ENCODE assay signal across 19 mouse cellular contexts in the genomic region with DNA sequence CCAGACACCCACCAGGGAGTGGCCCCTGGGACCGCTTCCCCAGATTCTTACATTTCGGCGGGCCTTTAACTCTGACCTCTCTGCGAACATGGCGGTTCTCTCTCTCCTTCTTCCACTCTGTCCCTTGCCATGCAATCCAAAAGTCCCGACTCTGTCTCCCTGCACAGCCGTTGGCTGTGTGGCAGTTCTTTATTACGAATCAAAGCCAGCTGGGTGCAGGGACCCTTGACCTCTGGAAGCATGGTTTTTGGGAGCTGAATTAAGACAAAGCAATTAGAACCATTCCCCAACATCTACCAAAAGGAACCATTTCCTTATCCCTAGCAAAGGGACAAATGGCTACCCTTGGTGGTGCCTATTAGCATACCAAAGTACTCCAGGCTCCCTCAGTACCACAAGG. TPM values are rescaled to one million over a fixed set of nuclear protein-coding genes. Genes with fewer than 3 reads are reported as not detected.
DNase-seq lines count a peak whose midpoint lies in the region; ATAC-seq and TF ChIP-seq lines count a peak whose summit lies in the region.
"Had no signal": no experiment of that assay in that cellular context is flagged by ENCODE, and none has a peak within 500 bp of the region (broad histone marks: within the 10 kb centered on the region; RNA-seq: fewer than 3 reads in every experiment).

No protein-coding gene starts in this region.

- H3K27me3 ChIP-seq in heart, embryonic 10.5 days (ENCODE audit: insufficient read depth, poor library complexity, severe bottlenecking), result no peaks in the 10 kb centered on the region
- no peaks in the 10 kb centered on the region for H3K27me3 ChIP-seq in liver, embryonic 11.5 days (replicated peaks; ENCODE audit: control insufficient read depth, insufficient read depth, low read length)
- H3K27me3 ChIP-seq in MEL (ENCODE audit: control insufficient read depth in 1 of 2, insufficient read depth in 2 of 2, low read length in 2 of 2), result no peaks in the 10 kb centered on the region
- H3K27me3 ChIP-seq: embryonic facial prominence, embryonic 13.5 days; forebrain, embryonic 12.5 days; heart, embryonic 12.5 days had no signal

- peaks cover 14% of the 10 kb centered on the region for H3K4me1 ChIP-seq in heart, embryonic 10.5 days
- no peaks in the 10 kb centered on the region for H3K4me1 ChIP-seq in liver, embryonic 11.5 days (replicated peaks; ENCODE audit: control insufficient read depth, insufficient read depth, low read length)
- H3K4me1 ChIP-seq in MEL (ENCODE audit: control insufficient read depth in 1 of 2, insufficient read depth in 2 of 2, low read length in 2 of 2), result peaks cover 0 to 5% of the 10 kb centered on the region in 2 experiments; a peak in 2 of 4 replicates
- no peaks in the 10 kb centered on the region for H3K4me1 ChIP-seq in olfactory bulb, adult 2 months (ENCODE audit: control insufficient read depth, insufficient read depth, low read length)
- H3K4me1 ChIP-seq: embryonic facial prominence, embryonic 13.5 days; forebrain, embryonic 12.5 days had no signal

- TF ChIP-seq CTCF in MEL (IDR thresholded peaks at IDR 0.05 in 2 of 3, conservative IDR thresholded peaks at IDR 0.05 in 1 of 3; ENCODE audit: control insufficient read depth in 1 of 3, insufficient read depth in 1 of 3, low read depth in 2 of 3, low read length in 3 of 3, poor library complexity in 1 of 3, severe bottlenecking in 1 of 3), result no peak
- TF ChIP-seq CTCF in olfactory bulb, adult 2 months (IDR thresholded peaks at IDR 0.05; ENCODE audit: insufficient read depth, low read depth, low read length), result no peak

- DNase-seq in heart, adult 11 months, result peak; percentile 59
- no peak for DNase-seq in heart, embryonic 10.5 days (ENCODE audit: low spot score)
- DNase-seq in liver, embryonic 11.5 days (ENCODE audit: low spot score), result peak; percentile 15
- DNase-seq in liver, result no peak
- peak; percentile 18 for DNase-seq in MEL (ENCODE audit: low read depth, low spot score)
- no peak for DNase-seq in adrenal gland, postnatal 25 days
- DNase-seq in right cerebral cortex, adult 2 months (ENCODE audit: low spot score in 2 of 2), result no peak
- DNase-seq: adrenal gland, adult 2 months; adrenal gland, postnatal 36 days; cerebellum, adult 9-10 months; cerebellum, postnatal 25 days; gastrocnemius, postnatal 36 days; heart, adult 2 months had no signal

- no peak for TF ChIP-seq EP300 in MEL (IDR thresholded peaks at IDR 0.05; ENCODE audit: low read depth in 1 of 2, low read length in 2 of 2)

- H3K9me3 ChIP-seq in heart, embryonic 10.5 days, result no peaks in the 10 kb centered on the region
- H3K9me3 ChIP-seq in liver, embryonic 11.5 days (ENCODE audit: control insufficient read depth, low read length), result no peaks in the 10 kb centered on the region
- H3K9me3 ChIP-seq in MEL (replicated peaks; ENCODE audit: insufficient read depth, low read length), result no peaks in the 10 kb centered on the region
- H3K9me3 ChIP-seq: embryonic facial prominence, embryonic 13.5 days; forebrain, embryonic 12.5 days; heart, embryonic 12.5 days had no signal

- H3K4me3 ChIP-seq in heart, embryonic 10.5 days, result no peak overlapping the region
- no peak overlapping the region for H3K4me3 ChIP-seq in liver, embryonic 11.5 days (ENCODE audit: low read depth, low read length)
- H3K4me3 ChIP-seq in MEL (ENCODE audit: control insufficient read depth in 1 of 2, insufficient read depth in 1 of 2, low read depth in 2 of 2, low read length in 2 of 2), result peak overlapping the region; percentile 70 to 75
- H3K4me3 ChIP-seq in olfactory bulb, adult 2 months (ENCODE audit: insufficient read depth, low read depth, low read length), result peak overlapping the region; percentile 5; the same call in 1 of the 2 replicates
- H3K4me3 ChIP-seq: embryonic facial prominence, embryonic 13.5 days; forebrain, embryonic 12.5 days; heart, adult 2 months; heart, embryonic 12.5 days; hindbrain, embryonic 10.5 days had no signal

- H3K4me2 ChIP-seq in liver, embryonic 11.5 days, result no peak overlapping the region
- H3K4me2 ChIP-seq: embryonic facial prominence, embryonic 13.5 days; forebrain, embryonic 12.5 days; heart, embryonic 12.5 days; hindbrain, embryonic 14.5 days had no signal

- ATAC-seq in liver, embryonic 11.5 days (replicated peaks; ENCODE audit: low FRiP score), result no peak

- no peak overlapping the region for H3K27ac ChIP-seq in heart, embryonic 10.5 days
- H3K27ac ChIP-seq in liver, embryonic 11.5 days (ENCODE audit: low read depth, low read length), result no peak overlapping the region
- H3K27ac ChIP-seq in MEL (ENCODE audit: control insufficient read depth, low read depth, low read length), result peak overlapping the region; percentile 71
- H3K27ac ChIP-seq in olfactory bulb, adult 2 months (ENCODE audit: insufficient read depth, low read depth, low read length), result no peak overlapping the region
- H3K27ac ChIP-seq: embryonic facial prominence, embryonic 13.5 days; forebrain, embryonic 12.5 days; heart, adult 2 months; hindbrain, embryonic 10.5 days; hindbrain, embryonic 14.5 days had no signal

- 0 out of 2 replicates have a peak, but pooled peaks cover 3% of the 10 kb centered on the region for H3K36me3 ChIP-seq in heart, embryonic 10.5 days
- H3K36me3 ChIP-seq in liver, embryonic 11.5 days (ENCODE audit: control insufficient read depth, insufficient read depth, low read length), result no peaks in the 10 kb centered on the region
- peaks cover 0 to 5% of the 10 kb centered on the region in 2 experiments; a peak in 3 of 4 replicates for H3K36me3 ChIP-seq in MEL (ENCODE audit: control insufficient read depth in 1 of 2, insufficient read depth in 2 of 2, low read length in 2 of 2)
- H3K36me3 ChIP-seq: embryonic facial prominence, embryonic 13.5 days; forebrain, embryonic 12.5 days; heart, embryonic 12.5 days had no signal

- 89% methylated on average over 8 of the region's 8 CpGs for WGBS in heart, embryonic 10.5 days
- 92% methylated on average over 8 of the region's 8 CpGs for WGBS in liver, embryonic 11.5 days
- WGBS in olfactory bulb, adult 2 months, result 90% methylated on average over 8 of the region's 8 CpGs

- H3K9ac ChIP-seq in liver, embryonic 11.5 days (ENCODE audit: low read depth, low read length), result no peak overlapping the region
- peak overlapping the region; percentile 80 for H3K9ac ChIP-seq in MEL (ENCODE audit: control insufficient read depth, low read depth, low read length, poor library complexity, severe bottlenecking)
- H3K9ac ChIP-seq: embryonic facial prominence, embryonic 13.5 days; forebrain, embryonic 12.5 days; heart, embryonic 12.5 days; hindbrain, embryonic 14.5 days had no signal

- peaks cover 20% of the 10 kb centered on the region for H3K79me2 ChIP-seq in MEL (ENCODE audit: control insufficient read depth, insufficient read depth, low read length, poor library complexity)

- no peak for TF ChIP-seq POLR2A in MEL (IDR thresholded peaks at IDR 0.05; ENCODE audit: control insufficient read depth in 1 of 2, insufficient read depth in 1 of 2, low read depth in 1 of 2, low read length in 2 of 2, poor library complexity in 1 of 2)
- TF ChIP-seq POLR2A in olfactory bulb, adult 2 months (IDR thresholded peaks at IDR 0.05; ENCODE audit: insufficient read depth, low read depth, low read length), result no peak

- no peak for TF ChIP-seq RAD21 in MEL (IDR thresholded peaks at IDR 0.05; ENCODE audit: low read depth, low read length)

TF ChIP-seq in MEL, 35 proteins besides CTCF, POLR2A, EP300 and RAD21:
- TF ChIP-seq POLR2AphosphoS5 (IDR thresholded peaks at IDR 0.05; ENCODE audit: borderline replicate concordance, low read depth, low read length), result no peak; the same call in 1 of the 2 replicates
- TF ChIP-seq POLR2AphosphoS2 (IDR thresholded peaks at IDR 0.05; ENCODE audit: low read length), result peak; percentile 3; the same call in 1 of the 2 replicates

RNA-seq across cellular contexts. Expression of a gene that starts 19.8 kb away (rescaled TPM):
- 0.89 and 1.1 TPM in 2 replicates for polyA plus RNA-seq in heart, embryonic 10.5 days (2016; fragmentation: Nextera tagmentation; extraction: Ambion mirVana)
- 0.15 and 0.19 TPM in 2 replicates for polyA plus RNA-seq in liver, embryonic 11.5 days (2014; fragmentation: Nextera tagmentation; extraction: Ambion mirVana)
- not detected in 2 replicates for total RNA-seq in MEL (2012; rRNA removed)
- polyA plus RNA-seq in MEL (2012; ENCODE audit: insufficient read depth in 1 of 2, insufficient read length in 2 of 2, low read depth in 1 of 2, low replicate concordance in 2 of 2, missing spikeins in 1 of 2), result not detected
- not detected in 2 replicates for polyA plus RNA-seq in olfactory bulb, adult 2 months (2012; ENCODE audit: insufficient read depth, insufficient read length, low replicate concordance, missing spikeins)
- total RNA-seq in adrenal gland, postnatal 25 days (2021), result 0.24 and 0.57 TPM in 2 replicates
- polyA plus RNA-seq: adrenal gland, adult 2 months had no signal

Comparison
In these comparisons a context has a peak if more than half of its experiments do, and no peak if none do; other contexts are left out.
1. DNase-seq: peak in heart, adult 11 months (single experiment), liver, embryonic 11.5 days (single experiment) and MEL (single experiment); none in heart, embryonic 10.5 days (single experiment), liver (single experiment), adrenal gland, postnatal 25 days (single experiment) and right cerebral cortex, adult 2 months (0 of 2).
2. H3K4me3 ChIP-seq: peak in MEL (2 of 2) and olfactory bulb, adult 2 months (single experiment); none in heart, embryonic 10.5 days (single experiment) and liver, embryonic 11.5 days (single experiment).